Mouse (Mus musculus): ENCODE measurements at regions not wholly inside any gene's neighbourhood (a gene's known extent, or its start where the extent isn't known, plus 50 kb on each side); places are given as distances from the start of the nearest gene placed in this dataset.

GRCm38 (mm10) chr8:87019795-87020194 lies 134.7 kb upstream of the N4bp1 start:
- DNase-seq (ENCODE audit: low read depth, low spot score) = peak; percentile 11

- DNase-seq (ENCODE audit: low read depth, low spot score) = no peak
These were observed 90.5 kb upstream of the N4bp1 start for GRCm38 (mm10) chr8:86975546-86975945.

- DNase-seq (ENCODE audit: low read depth, low spot score) = no peak
These were observed 86.7 kb upstream of the N4bp1 start for GRCm38 (mm10) chr8:86971736-86972135.

DNA sequence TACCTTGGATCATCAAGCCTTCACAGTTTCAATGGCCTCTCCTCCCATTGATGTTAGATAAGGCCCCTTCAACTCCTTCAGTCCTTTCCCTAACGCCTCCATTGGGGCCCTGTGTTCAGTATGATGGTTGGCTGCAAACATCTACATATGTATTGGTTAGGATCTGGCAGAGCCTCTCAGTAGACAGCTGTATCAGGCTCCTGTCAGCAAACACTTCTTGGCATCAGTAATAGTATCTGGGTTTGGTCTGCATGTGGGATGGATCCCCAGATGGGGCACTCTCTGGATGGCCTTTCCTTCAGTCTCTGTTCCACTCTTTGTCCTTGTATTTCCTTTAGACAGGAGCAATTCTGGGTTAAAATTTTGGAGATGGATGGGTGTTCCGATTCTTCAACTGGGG lies 84.0 kb upstream of the N4bp1 start:
- DNase-seq (ENCODE audit: low read depth, low spot score) = no peak

- DNase-seq (ENCODE audit: low read depth, low spot score) = no peak
These were observed 82.8 kb upstream of the N4bp1 start for GRCm38 (mm10) chr8:86967891-86968311.

DNA sequence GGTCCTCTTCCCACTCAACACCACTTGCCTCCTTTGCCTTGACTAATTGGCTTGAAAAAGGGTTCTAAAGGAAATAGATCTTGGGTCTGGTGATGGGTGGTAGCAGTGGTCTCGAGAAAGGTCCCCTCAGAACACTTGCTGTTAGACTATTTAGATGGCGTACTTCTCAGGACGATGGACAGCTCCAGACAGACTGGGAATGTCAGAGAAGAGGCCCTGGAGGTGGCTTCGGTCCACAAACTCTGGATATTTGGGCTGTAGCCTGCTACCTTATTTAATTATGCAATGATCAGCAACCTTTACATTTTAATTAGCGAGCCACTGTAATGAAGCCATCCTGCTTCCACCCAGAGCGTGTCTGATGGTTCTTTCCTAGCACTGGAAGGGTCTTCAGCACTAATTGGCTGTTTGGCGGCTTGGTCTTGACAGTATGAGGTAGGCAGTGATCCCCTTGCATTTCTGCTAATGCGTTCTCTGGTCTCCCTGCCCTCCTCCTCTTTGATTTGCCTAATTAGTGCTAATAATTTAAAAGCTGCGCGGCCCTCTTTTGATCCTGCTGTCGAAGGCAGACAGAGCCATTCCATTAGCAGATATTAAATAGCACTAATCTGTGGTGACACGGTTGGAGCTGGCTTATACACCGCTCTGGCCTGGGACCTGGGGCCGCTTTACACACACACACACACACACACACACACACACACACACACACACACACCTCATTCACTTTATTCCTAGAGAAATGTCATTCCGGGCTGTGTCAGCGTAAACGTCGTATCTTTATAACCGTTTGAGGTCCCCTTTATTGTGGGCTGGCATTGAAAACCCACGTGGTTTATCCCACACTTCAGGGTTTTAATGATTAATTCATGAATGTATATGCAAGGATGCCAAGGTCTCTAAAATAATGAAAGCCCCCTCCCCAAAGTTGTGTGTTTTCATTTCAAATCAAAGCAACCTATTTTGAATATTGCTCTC lies 76.4 kb upstream of the N4bp1 start:
- no peak for DNase-seq (ENCODE audit: low read depth, low spot score)

Data from telencephalon, adult 2 months (tissue).